Mouse (Mus musculus) bone marrow macrophage, adult 2 months (primary cell): Measurements from ENCODE around the gene Hpse2.

Experiments used
- CTCF ChIP-seq: IDR thresholded peaks from 2 replicates; pipeline ENCODE4 v1.5.1; 2012; ENCODE audit warnings: low read depth, mild to moderate bottlenecking, low read length, moderate library complexity
- POLR2A ChIP-seq: IDR thresholded peaks from 2 replicates; pipeline ENCODE4 v1.6.1; 2012; ENCODE audit warnings: mild to moderate bottlenecking, low read depth, low read length, borderline replicate concordance

DNA sequence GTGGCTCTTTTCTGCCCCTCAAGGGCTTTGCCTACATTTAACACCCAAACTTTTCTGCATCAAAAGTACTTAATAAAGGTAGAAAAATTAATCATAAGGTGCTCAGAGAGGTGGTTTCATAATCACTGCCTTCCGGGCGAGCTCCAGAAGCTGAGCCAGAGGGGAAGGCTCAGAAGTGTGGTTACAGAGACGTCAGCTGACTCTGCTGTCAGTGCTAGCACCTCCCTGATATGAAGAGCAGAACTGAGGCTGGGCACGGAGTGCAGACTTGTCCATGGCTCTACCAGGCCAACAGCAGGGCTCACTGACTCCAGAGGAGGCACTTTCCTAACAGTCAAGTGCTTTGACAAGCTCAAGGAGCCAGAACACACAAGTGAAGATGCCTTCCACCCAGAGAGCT lies 559.0 kb downstream of the Hpse2 start:
- TF ChIP-seq POLR2A (no peak), CTCF (no peak)
